Mouse (Mus musculus) spleen, adult 2 months (tissue): ENCODE results near the gene Eed. TPM values are rescaled to one million over a fixed set of nuclear protein-coding genes. Genes with fewer than 3 reads are reported as not detected.

Source experiments
- DNase-seq, 2 experiments: peaks; one replicate each; pipeline versions ENCODE4 v3.0.0 to v3.0.0-alpha.2; 2012 to 2021; ENCODE audit warnings: low spot score in 2 of 2, low read depth in 1 of 2
- H3K27ac ChIP-seq: fragments of 200-500 bp; 2 replicates; pipeline ENCODE4 v1.5.1; 2012; ENCODE audit warnings: low read length, inconsistent platforms; ENCODE audit not compliant: insufficient read depth
- H3K27me3 ChIP-seq: fragments of 200-500 bp; 2 replicates; pipeline ENCODE4 v1.6.1; 2012; ENCODE audit warnings: mild to moderate bottlenecking, moderate library complexity, low read length, inconsistent platforms; ENCODE audit not compliant: control insufficient read depth, insufficient read depth
- H3K36me3 ChIP-seq: fragments of 200-500 bp; 2 replicates; pipeline ENCODE4 v1.6.1; 2012; ENCODE audit warnings: mild to moderate bottlenecking, low read length, inconsistent platforms; ENCODE audit not compliant: control insufficient read depth, insufficient read depth
- H3K4me1 ChIP-seq: fragments of 200-500 bp; 2 replicates; pipeline ENCODE4 v1.6.1; 2011; ENCODE audit warnings: inconsistent platforms; ENCODE audit not compliant: control insufficient read depth, insufficient read depth, insufficient read length
- H3K4me3 ChIP-seq: fragments of 200-500 bp; 2 replicates; pipeline ENCODE4 v1.5.1; 2011; ENCODE audit warnings: mild to moderate bottlenecking, inconsistent platforms; ENCODE audit not compliant: insufficient read depth, insufficient read length; ENCODE audit errors: extremely low read depth
- CTCF ChIP-seq: fragments of 200-500 bp; IDR thresholded peaks from 2 replicates; pipeline ENCODE4 v1.5.1; 2011; ENCODE audit warnings: mild to moderate bottlenecking, inconsistent platforms; ENCODE audit not compliant: insufficient read depth, insufficient read length, insufficient replicate concordance; ENCODE audit errors: extremely low read depth
- POLR2A ChIP-seq: fragments of 200-500 bp; IDR thresholded peaks from 2 replicates; pipeline ENCODE4 v1.6.1; 2011; ENCODE audit warnings: low read depth, low read length, inconsistent platforms
- WGBS: fragments of 180-500 bp; shearing (Covaris S2); methylation state at CpG from one replicate; pipeline ENCODE4 v1.1.7; 2018; 5-methylcytosine and 5-hydroxymethylcytosine counted together
- polyA plus RNA-seq: library from polyadenylated mRNA; depleted of rRNA; stranded (reverse); fragments of >200 nt; gene quantifications from 2 replicates; pipeline ENCODE4 v1.2.3, GENCODE M21; 2012; rRNA removed

Eed gene
- polyA plus RNA-seq, 1 experiment, result 19.9 TPM

- Histone ChIP-seq H3K4me3 (no peak overlapping the region), H3K27me3 (no peaks in the 10 kb centered on the region), H3K27ac (no peak overlapping the region), H3K36me3 (no peaks in the 10 kb centered on the region), H3K4me1 (no peaks in the 10 kb centered on the region)
- 22% methylated on average over 8 of the region's 8 CpGs for WGBS
- TF ChIP-seq CTCF (peak; percentile 42; the same call in 1 of the 2 replicates), POLR2A (no peak)
- peak; percentile 8 to 49 for DNase-seq
Measured at GRCm38 (mm10) chr7:89907950-89908349, 72.8 kb downstream of the Eed start.

Other genes with a start within 250 kb of the Eed start
- 0.07 TPM in 1 of 2 replicates, not detected in the other for gene Ccdc81, start 77.4 kb downstream of the Eed start, polyA plus RNA-seq
- 26.1 and 26.8 TPM in 2 replicates for gene Hikeshi, start 39.8 kb downstream of the Eed start, polyA plus RNA-seq
- 36.7 and 40.3 TPM in 2 replicates for gene Picalm, start 149.2 kb upstream of the Eed start, polyA plus RNA-seq